Mouse (Mus musculus): ENCODE data around the gene Gtf2b. TPM values are rescaled to one million over a fixed set of nuclear protein-coding genes. Genes with fewer than 3 reads are reported as not detected.

Gtf2b gene
- polyA plus RNA-seq, 1 experiment from 2014 or later: 64.8 TPM

DNA sequence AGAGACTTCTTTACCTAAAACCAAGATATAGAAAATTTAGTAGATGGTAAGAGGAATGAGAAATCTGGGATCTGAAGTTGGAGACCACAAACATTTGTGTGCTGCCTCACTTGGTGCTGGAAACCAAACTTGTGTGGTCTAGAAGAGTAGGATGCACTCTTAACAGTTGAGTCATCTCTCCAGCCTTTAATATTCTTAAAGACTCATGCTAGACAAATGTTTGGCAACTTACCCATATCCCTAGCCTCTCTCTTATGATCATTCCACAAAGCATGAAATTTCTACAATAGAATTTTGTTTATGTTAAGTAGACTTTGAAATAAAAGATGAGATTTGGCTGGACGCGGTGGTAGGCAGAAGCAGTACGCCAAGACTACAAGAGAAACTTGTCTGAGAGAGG is 52.7 kb downstream of the Gtf2b start:
- Histone ChIP-seq H3K4me1 (ENCODE audit: control insufficient read depth in 2 of 2, insufficient read depth in 2 of 2, low read length in 2 of 2) (no peaks in the 10 kb centered on the region), H3K4me3 (ENCODE audit: control insufficient read depth in 1 of 2, insufficient read depth in 1 of 2, low read depth in 1 of 2, low read length in 2 of 2) (no peak overlapping the region), H3K4me2 (ENCODE audit: low read length) (no peak overlapping the region), H3K36me3 (ENCODE audit: control insufficient read depth, insufficient read depth, low read length) (peaks cover 66% of the 10 kb centered on the region), H3K27ac (replicated peaks in 1 of 2; ENCODE audit: control insufficient read depth in 1 of 2, insufficient read depth in 1 of 2, low read depth in 2 of 2, low read length in 2 of 2) (no peak overlapping the region), H3K27me3 (ENCODE audit: control insufficient read depth, insufficient read depth, low read length) (no peaks in the 10 kb centered on the region), H3K9me3 (ENCODE audit: control insufficient read depth, low read length) (no peaks in the 10 kb centered on the region), H3K9ac (ENCODE audit: low read length) (no peak overlapping the region)
- ATAC-seq (ENCODE audit: insufficient number of reproducible peaks, insufficient read depth, low FRiP score, low read depth): no peak
- WGBS: 100% methylated on average over 3 of the region's 3 CpGs

DNA sequence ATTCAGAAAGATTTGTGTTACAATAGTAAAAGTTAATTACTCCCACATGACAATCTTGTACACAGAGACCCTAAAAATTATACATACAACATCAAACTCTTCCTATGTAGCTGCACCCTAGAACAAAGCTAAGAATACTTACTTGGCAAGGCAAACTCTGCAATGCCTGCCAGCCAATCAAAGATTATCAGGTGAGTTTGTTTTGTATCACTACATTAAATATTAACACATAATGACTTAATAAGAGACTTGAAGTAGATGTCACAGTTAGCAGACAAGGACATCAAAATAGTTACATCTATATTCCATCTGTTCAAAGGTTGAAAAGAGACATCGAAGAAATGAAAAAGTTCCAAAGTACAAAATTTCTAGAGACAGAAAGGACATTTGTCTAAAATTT is 58.8 kb downstream of the Gtf2b start:
- Histone ChIP-seq H3K9me3 (ENCODE audit: control insufficient read depth, low read length) (no peaks in the 10 kb centered on the region), H3K4me2 (ENCODE audit: low read length) (no peak overlapping the region), H3K4me3 (ENCODE audit: control insufficient read depth in 1 of 2, insufficient read depth in 1 of 2, low read depth in 1 of 2, low read length in 2 of 2) (no peak overlapping the region), H3K27ac (replicated peaks in 1 of 2; ENCODE audit: control insufficient read depth in 1 of 2, insufficient read depth in 1 of 2, low read depth in 2 of 2, low read length in 2 of 2) (no peak overlapping the region), H3K27me3 (ENCODE audit: control insufficient read depth, insufficient read depth, low read length) (no peaks in the 10 kb centered on the region), H3K4me1 (ENCODE audit: control insufficient read depth in 2 of 2, insufficient read depth in 2 of 2, low read length in 2 of 2) (no peaks in the 10 kb centered on the region), H3K36me3 (ENCODE audit: control insufficient read depth, insufficient read depth, low read length) (peaks cover 69% of the 10 kb centered on the region), H3K9ac (ENCODE audit: low read length) (no peak overlapping the region)
- 93% methylated on average over 1 of the region's 1 CpGs for WGBS
- ATAC-seq (ENCODE audit: insufficient number of reproducible peaks, insufficient read depth, low FRiP score, low read depth): no peak

DNA sequence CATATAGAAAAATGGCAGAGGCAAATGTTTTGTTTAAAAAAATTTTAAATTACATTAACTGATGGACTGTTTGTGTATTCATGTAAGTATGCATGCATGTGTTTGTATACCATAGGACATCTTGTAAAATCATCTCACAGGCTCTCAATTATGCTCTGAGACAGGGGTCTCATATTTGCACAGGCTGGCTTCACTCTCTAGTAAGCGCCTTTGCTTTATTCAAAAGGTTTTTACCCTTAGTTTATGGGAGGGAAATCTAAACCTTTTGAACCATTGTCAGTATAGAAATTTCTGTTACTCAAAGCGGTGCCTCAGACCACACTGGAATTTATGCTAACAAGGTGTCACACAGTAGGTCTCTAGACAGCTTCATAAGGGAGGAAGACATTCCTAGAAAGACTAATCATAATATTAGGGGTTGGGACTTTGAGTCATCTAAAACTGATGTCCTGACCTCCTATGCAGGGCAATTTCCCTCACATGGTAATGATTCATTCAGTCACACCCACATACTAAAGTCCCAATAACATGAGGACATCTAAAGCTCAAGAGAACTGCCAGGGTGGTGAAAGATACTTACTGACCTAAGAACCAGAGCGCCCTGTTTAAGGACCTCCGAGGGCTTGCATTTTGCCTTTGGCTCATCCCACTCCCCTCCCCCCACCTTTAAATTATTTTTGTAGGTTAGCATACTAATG is 61.8 kb downstream of the Gtf2b start:
- Histone ChIP-seq H3K36me3 (ENCODE audit: control insufficient read depth, insufficient read depth, low read length) (peaks cover 65% of the 10 kb centered on the region), H3K9me3 (ENCODE audit: control insufficient read depth, low read length) (no peaks in the 10 kb centered on the region), H3K27me3 (ENCODE audit: control insufficient read depth, insufficient read depth, low read length) (no peaks in the 10 kb centered on the region), H3K4me3 (ENCODE audit: control insufficient read depth in 1 of 2, insufficient read depth in 1 of 2, low read depth in 1 of 2, low read length in 2 of 2) (no peak overlapping the region), H3K4me2 (ENCODE audit: low read length) (no peak overlapping the region), H3K9ac (ENCODE audit: low read length) (no peak overlapping the region), H3K27ac (replicated peaks in 1 of 2; ENCODE audit: control insufficient read depth in 1 of 2, insufficient read depth in 1 of 2, low read depth in 2 of 2, low read length in 2 of 2) (no peak overlapping the region), H3K4me1 (ENCODE audit: control insufficient read depth in 2 of 2, insufficient read depth in 2 of 2, low read length in 2 of 2) (no peaks in the 10 kb centered on the region)
- 82% methylated on average over 4 of the region's 4 CpGs for WGBS
- ATAC-seq (ENCODE audit: insufficient number of reproducible peaks, insufficient read depth, low FRiP score, low read depth): no peak

DNA sequence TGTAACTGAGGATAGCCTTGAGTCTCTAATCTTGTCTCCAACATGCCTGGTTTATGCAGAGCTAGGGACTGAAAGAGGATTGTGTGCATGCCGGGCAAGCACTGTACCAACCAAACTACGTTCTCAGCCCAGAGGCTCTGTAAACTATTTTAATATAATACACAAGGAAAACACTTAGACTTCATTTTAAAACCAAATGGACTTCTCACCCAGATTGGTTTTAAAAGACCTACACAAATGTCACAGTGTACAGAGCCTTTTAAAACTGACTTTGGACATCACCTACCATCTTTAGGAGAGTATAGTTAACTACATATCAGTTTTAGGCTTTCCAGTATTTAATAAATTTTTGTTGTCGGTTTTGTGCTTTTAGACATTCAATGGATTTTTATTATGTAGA is 68.1 kb downstream of the Gtf2b start:
- ATAC-seq (ENCODE audit: insufficient number of reproducible peaks, insufficient read depth, low FRiP score, low read depth): no peak
- no peaks in the 10 kb centered on the region for H3K4me1 ChIP-seq (ENCODE audit: control insufficient read depth in 2 of 2, insufficient read depth in 2 of 2, low read length in 2 of 2)
- 91% methylated on average over 3 of the region's 3 CpGs for WGBS

More for the DNA sequence above, 68.1 kb downstream of the Gtf2b start:
- Histone ChIP-seq H3K4me2 (ENCODE audit: low read length) (no peak overlapping the region), H3K27me3 (ENCODE audit: control insufficient read depth, insufficient read depth, low read length) (no peaks in the 10 kb centered on the region), H3K27ac (replicated peaks in 1 of 2; ENCODE audit: control insufficient read depth in 1 of 2, insufficient read depth in 1 of 2, low read depth in 2 of 2, low read length in 2 of 2) (no peak overlapping the region), H3K36me3 (ENCODE audit: control insufficient read depth, insufficient read depth, low read length) (peaks cover 27% of the 10 kb centered on the region), H3K9ac (ENCODE audit: low read length) (no peak overlapping the region), H3K9me3 (ENCODE audit: control insufficient read depth, low read length) (no peaks in the 10 kb centered on the region), H3K4me3 (ENCODE audit: control insufficient read depth in 1 of 2, insufficient read depth in 1 of 2, low read depth in 1 of 2, low read length in 2 of 2) (no peak overlapping the region)

Other genes starting within 250 kb of the Gtf2b start
- 2.9 and 3.6 TPM in 2 replicates for gene Gbp7, start 234.7 kb upstream of the Gtf2b start, polyA plus RNA-seq (2014; fragmentation: Nextera tagmentation; extraction: Ambion mirVana)
- 1.8 and 3.1 TPM in 2 replicates for gene Gbp3, start 205.0 kb upstream of the Gtf2b start, polyA plus RNA-seq (2014; fragmentation: Nextera tagmentation; extraction: Ambion mirVana)
- gene Gbp2b, start 170.2 kb upstream of the Gtf2b start, polyA plus RNA-seq (2014; fragmentation: Nextera tagmentation; extraction: Ambion mirVana): 0.09 TPM in 1 of 2 replicates, not detected in the other
- 2.3 and 2.4 TPM in 2 replicates for gene Gbp2, start 144.4 kb upstream of the Gtf2b start, polyA plus RNA-seq (2014; fragmentation: Nextera tagmentation; extraction: Ambion mirVana)
- gene Kyat3, start 64.0 kb upstream of the Gtf2b start, polyA plus RNA-seq (2014; fragmentation: Nextera tagmentation; extraction: Ambion mirVana): 9.7 and 11.1 TPM in 2 replicates
- gene Pkn2, start 117.0 kb downstream of the Gtf2b start, polyA plus RNA-seq (2014; fragmentation: Nextera tagmentation; extraction: Ambion mirVana): 40.5 and 43.9 TPM in 2 replicates